Comparison of ENCODE assay signal across 12 mouse cellular contexts in genomic region chr16:38672947-38673346, GRCm38 (mm10). TPM values are rescaled to one million over a fixed set of nuclear protein-coding genes. Genes with fewer than 3 reads are reported as not detected.
DNase-seq lines count a peak whose midpoint lies in the region; ATAC-seq and TF ChIP-seq lines count a peak whose summit lies in the region.
"Had no signal": no experiment of that assay in that cellular context is flagged by ENCODE, and none has a peak within 500 bp of the region (broad histone marks: within the 10 kb centered on the region; RNA-seq: fewer than 3 reads in every experiment).

No protein-coding gene starts in this region.

- no peak for DNase-seq in heart, adult 8-10 months (ENCODE audit: low spot score)
- no peak for DNase-seq in lung, adult 2 months
- no peak for DNase-seq in hindbrain, embryonic 14.5 days (ENCODE audit: low spot score)
- DNase-seq in retina, postnatal 1 day, result no peak
- DNase-seq: thymus, postnatal 25 days had no signal

- H3K4me2 ChIP-seq in heart, embryonic 11.5 days, result peak overlapping the region; percentile 14; the same call in 1 of the 2 replicates
- no peak overlapping the region for H3K4me2 ChIP-seq in lung, embryonic 16.5 days (ENCODE audit: low read depth, low read length)
- H3K4me2 ChIP-seq in hindbrain, embryonic 14.5 days (replicated peaks), result no peak overlapping the region
- H3K4me2 ChIP-seq in neural tube, embryonic 15.5 days, result no peak overlapping the region
- H3K4me2 ChIP-seq: limb, embryonic 13.5 days; lung, embryonic 14.5 days had no signal

- no peak for TF ChIP-seq CTCF in lung, adult 2 months (IDR thresholded peaks at IDR 0.05; ENCODE audit: insufficient read depth, low read length)

- no peak for TF ChIP-seq POLR2A in lung, adult 2 months (IDR thresholded peaks at IDR 0.05; ENCODE audit: borderline replicate concordance, extremely low read depth, low read depth, low read length)

- H3K27me3 ChIP-seq in heart, embryonic 11.5 days (ENCODE audit: control insufficient read depth, insufficient read depth, low read length), result no peaks in the 10 kb centered on the region
- H3K27me3 ChIP-seq in lung, embryonic 16.5 days (ENCODE audit: control insufficient read depth, insufficient read depth, low read depth, low read length), result no peaks in the 10 kb centered on the region
- no peaks in the 10 kb centered on the region for H3K27me3 ChIP-seq in hindbrain, embryonic 14.5 days (ENCODE audit: control insufficient read depth, insufficient read depth, low read length)
- no peaks in the 10 kb centered on the region for H3K27me3 ChIP-seq in neural tube, embryonic 15.5 days (replicated peaks)
- H3K27me3 ChIP-seq: limb, embryonic 13.5 days had no signal

- no peaks in the 10 kb centered on the region for H3K9me3 ChIP-seq in heart, embryonic 11.5 days (replicated peaks; ENCODE audit: control insufficient read depth, low read length)
- no peaks in the 10 kb centered on the region for H3K9me3 ChIP-seq in lung, embryonic 16.5 days (ENCODE audit: control insufficient read depth, low read length)
- no peaks in the 10 kb centered on the region for H3K9me3 ChIP-seq in hindbrain, embryonic 14.5 days (ENCODE audit: control insufficient read depth, low read length)
- no peaks in the 10 kb centered on the region for H3K9me3 ChIP-seq in neural tube, embryonic 15.5 days (replicated peaks)
- H3K9me3 ChIP-seq: limb, embryonic 13.5 days; megakaryocyte, embryonic 14.5 days had no signal

- no peak for ATAC-seq in heart, embryonic 11.5 days (replicated peaks; ENCODE audit: insufficient number of reproducible peaks, low FRiP score, low TSS enrichment)
- ATAC-seq in lung, embryonic 16.5 days (ENCODE audit: low read depth), result 0 out of 2 replicates have a peak, but pooled peaks have one; percentile 11
- ATAC-seq in hindbrain, embryonic 14.5 days (ENCODE audit: low FRiP score), result no peak
- no peak for ATAC-seq in neural tube, embryonic 15.5 days (ENCODE audit: low FRiP score)

- H3K36me3 ChIP-seq in heart, embryonic 11.5 days (ENCODE audit: control insufficient read depth, insufficient read depth, low read length), result no peaks in the 10 kb centered on the region
- H3K36me3 ChIP-seq in lung, embryonic 16.5 days (ENCODE audit: control insufficient read depth, insufficient read depth, low read length), result 0 out of 2 replicates have a peak, but pooled peaks cover 2% of the 10 kb centered on the region
- H3K36me3 ChIP-seq in hindbrain, embryonic 14.5 days (replicated peaks; ENCODE audit: control insufficient read depth, insufficient read depth), result no peaks in the 10 kb centered on the region
- no peaks in the 10 kb centered on the region for H3K36me3 ChIP-seq in neural tube, embryonic 15.5 days
- H3K36me3 ChIP-seq: limb, embryonic 13.5 days had no signal

- no peak overlapping the region for H3K9ac ChIP-seq in heart, embryonic 11.5 days (ENCODE audit: low read depth, low read length)
- H3K9ac ChIP-seq in lung, embryonic 16.5 days (ENCODE audit: low read length), result no peak overlapping the region
- H3K9ac ChIP-seq in hindbrain, embryonic 14.5 days, result no peak overlapping the region
- H3K9ac ChIP-seq in neural tube, embryonic 15.5 days (replicated peaks), result no peak overlapping the region
- H3K9ac ChIP-seq: limb, embryonic 13.5 days; lung, embryonic 14.5 days had no signal

- H3K27ac ChIP-seq in heart, embryonic 11.5 days (ENCODE audit: low read depth, low read length), result peak overlapping the region; percentile 42
- H3K27ac ChIP-seq in lung, embryonic 16.5 days (ENCODE audit: low read length), result no peak overlapping the region
- H3K27ac ChIP-seq in hindbrain, embryonic 14.5 days, result peak overlapping the region; percentile 75
- peak overlapping the region; percentile 52 for H3K27ac ChIP-seq in neural tube, embryonic 15.5 days (replicated peaks)
- H3K27ac ChIP-seq: kidney, postnatal 0 days; limb, embryonic 13.5 days had no signal

- H3K4me3 ChIP-seq in heart, embryonic 11.5 days (ENCODE audit: low read depth, low read length), result no peak overlapping the region
- H3K4me3 ChIP-seq in lung, embryonic 16.5 days (ENCODE audit: low read length), result no peak overlapping the region
- H3K4me3 ChIP-seq in lung, adult 2 months (replicated peaks; ENCODE audit: extremely low read depth, low read depth, low read length), result no peak overlapping the region
- H3K4me3 ChIP-seq in hindbrain, embryonic 14.5 days (replicated peaks; ENCODE audit: low read length), result no peak overlapping the region
- no peak overlapping the region for H3K4me3 ChIP-seq in neural tube, embryonic 15.5 days (replicated peaks)
- H3K4me3 ChIP-seq: limb, embryonic 13.5 days; megakaryocyte, embryonic 14.5 days had no signal

- peaks cover 59% of the 10 kb centered on the region for H3K4me1 ChIP-seq in heart, embryonic 11.5 days (ENCODE audit: control insufficient read depth, insufficient read depth, low read length)
- peaks cover 11% of the 10 kb centered on the region for H3K4me1 ChIP-seq in lung, embryonic 16.5 days (replicated peaks; ENCODE audit: control insufficient read depth, insufficient read depth, low read length)
- H3K4me1 ChIP-seq in lung, adult 2 months (ENCODE audit: control insufficient read depth, insufficient read depth, low read length), result peaks cover 33% of the 10 kb centered on the region
- H3K4me1 ChIP-seq in hindbrain, embryonic 14.5 days (replicated peaks; ENCODE audit: control insufficient read depth, insufficient read depth, low read length), result peaks cover 11% of the 10 kb centered on the region; the same call in 1 of the 2 replicates
- H3K4me1 ChIP-seq in neural tube, embryonic 15.5 days, result peaks cover 5% of the 10 kb centered on the region
- H3K4me1 ChIP-seq: megakaryocyte, embryonic 14.5 days had no signal

- 53% methylated on average over 7 of the region's 7 CpGs for WGBS in heart, embryonic 11.5 days (ENCODE audit: insufficient replicate concordance)
- WGBS in lung, embryonic 16.5 days, result 70% methylated on average over 7 of the region's 7 CpGs
- 80% methylated on average over 7 of the region's 7 CpGs for WGBS in lung, adult 2 months
- WGBS in hindbrain, embryonic 14.5 days, result 89% methylated on average over 7 of the region's 7 CpGs
- WGBS in neural tube, embryonic 15.5 days, result 90% methylated on average over 7 of the region's 7 CpGs

RNA-seq across cellular contexts. Expression of gene Arhgap31, which starts 40.1 kb away (rescaled TPM):
- polyA plus RNA-seq in heart, embryonic 11.5 days (2014; fragmentation: Nextera tagmentation; extraction: Ambion mirVana), result 33.9 and 35.8 TPM in 2 replicates
- 10 to 100 TPM; 32.9 to 44.3 (median 39.1) TPM for total RNA-seq in heart, adult 8-10 months (2022)
- polyA plus RNA-seq in lung, embryonic 16.5 days (2015; fragmentation: Nextera tagmentation; extraction: Ambion mirVana), result 21.5 and 23.9 TPM in 2 replicates
- polyA plus RNA-seq in lung, adult 2 months (2012; rRNA removed), result 43.9 and 46.8 TPM in 2 replicates
- 5.6 and 7.8 TPM in 2 replicates for polyA plus RNA-seq in hindbrain, embryonic 14.5 days (2014; fragmentation: Nextera tagmentation; extraction: Ambion mirVana)
- 5.9 and 6.0 TPM in 2 replicates for polyA plus RNA-seq in neural tube, embryonic 15.5 days (2015; fragmentation: Nextera tagmentation; extraction: Ambion mirVana)
